Mouse (Mus musculus) thymus, adult 2 months (tissue): ENCODE measurements around the gene Ppp4r3a. TPM values are rescaled to one million over a fixed set of nuclear protein-coding genes. Genes with fewer than 3 reads are reported as not detected.

Experiments used
- DNase-seq: peaks from one replicate; pipeline ENCODE4 v3.0.0; 2021
- H3K27ac ChIP-seq: fragments of 200-500 bp; 2 replicates; pipeline ENCODE4 v1.5.1; 2012; ENCODE audit warnings: low read length, control low read depth; ENCODE audit not compliant: control insufficient read depth, insufficient read depth
- H3K27me3 ChIP-seq: fragments of 200-500 bp; 2 replicates; pipeline ENCODE4 v1.6.1; 2012; ENCODE audit warnings: mild to moderate bottlenecking, low read length, moderate library complexity, mixed read lengths; ENCODE audit not compliant: control insufficient read depth, insufficient read depth
- H3K36me3 ChIP-seq: fragments of 200-500 bp; 2 replicates; pipeline ENCODE4 v1.6.1; 2012; ENCODE audit warnings: mild to moderate bottlenecking, low read length, moderate library complexity; ENCODE audit not compliant: control insufficient read depth, insufficient read depth
- H3K4me1 ChIP-seq: fragments of 200-500 bp; replicated peaks from 2 replicates; pipeline ENCODE4 v1.6.1; 2012; ENCODE audit warnings: low read length; ENCODE audit not compliant: control insufficient read depth, insufficient read depth
- H3K4me3 ChIP-seq: fragments of 200-500 bp; 2 replicates; pipeline ENCODE4 v1.5.1; 2012; ENCODE audit warnings: mild to moderate bottlenecking, low read length, control low read depth, moderate library complexity; ENCODE audit not compliant: control insufficient read depth, insufficient read depth
- CTCF ChIP-seq: fragments of 200-500 bp; IDR thresholded peaks from 2 replicates; pipeline ENCODE4 v1.5.1; 2012; ENCODE audit warnings: mild to moderate bottlenecking, control low read depth, low read length, moderate library complexity, borderline replicate concordance; ENCODE audit not compliant: control insufficient read depth, poor library complexity, insufficient read depth; ENCODE audit errors: extremely low read depth
- POLR2A ChIP-seq: fragments of 200-500 bp; IDR thresholded peaks from 2 replicates; pipeline ENCODE4 v1.6.1; 2012; ENCODE audit warnings: mild to moderate bottlenecking, low read length, control low read depth, moderate library complexity; ENCODE audit not compliant: control insufficient read depth, poor library complexity, insufficient read depth; ENCODE audit errors: extremely low read depth
- WGBS: fragments of 180-500 bp; shearing (Covaris S2); methylation state at CpG from one replicate; pipeline ENCODE4 v1.1.7; 2018; 5-methylcytosine and 5-hydroxymethylcytosine counted together
- polyA plus RNA-seq: library from polyadenylated mRNA; depleted of rRNA; stranded (reverse); fragments of >200 nt; gene quantifications from 2 replicates; pipeline ENCODE4 v1.2.3, GENCODE M21; 2012; rRNA removed

The Ppp4r3a gene
- polyA plus RNA-seq, 1 experiment, result 25.6 TPM

DNA sequence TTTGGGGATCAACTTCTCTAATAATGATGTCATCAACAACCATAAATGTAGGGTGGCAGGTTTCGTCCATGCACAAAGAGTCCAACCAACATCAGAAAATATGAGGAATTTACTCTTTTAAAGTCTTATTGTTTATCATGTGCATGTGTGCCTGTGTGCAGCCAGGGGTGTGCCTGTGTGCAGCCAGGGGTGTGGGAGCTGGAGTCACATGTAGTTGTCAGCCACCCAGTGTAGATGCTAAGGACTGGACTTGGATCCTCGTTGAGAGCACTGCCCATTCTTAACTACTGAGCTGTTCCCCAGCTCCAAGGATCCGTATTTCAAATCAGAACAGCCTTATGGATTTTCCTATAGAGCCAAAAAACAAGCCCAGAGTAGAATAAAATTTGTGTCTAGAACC is 92.4 kb downstream of the Ppp4r3a start:
- no peak for DNase-seq
- Histone ChIP-seq H3K4me3 (no peak overlapping the region), H3K27ac (no peak overlapping the region), H3K36me3 (no peaks in the 10 kb centered on the region), H3K4me1 (peaks cover 79% of the 10 kb centered on the region), H3K27me3 (no peaks in the 10 kb centered on the region)
- 89% methylated on average over 3 of the region's 3 CpGs for WGBS
- TF ChIP-seq POLR2A (no peak), CTCF (no peak)

DNA sequence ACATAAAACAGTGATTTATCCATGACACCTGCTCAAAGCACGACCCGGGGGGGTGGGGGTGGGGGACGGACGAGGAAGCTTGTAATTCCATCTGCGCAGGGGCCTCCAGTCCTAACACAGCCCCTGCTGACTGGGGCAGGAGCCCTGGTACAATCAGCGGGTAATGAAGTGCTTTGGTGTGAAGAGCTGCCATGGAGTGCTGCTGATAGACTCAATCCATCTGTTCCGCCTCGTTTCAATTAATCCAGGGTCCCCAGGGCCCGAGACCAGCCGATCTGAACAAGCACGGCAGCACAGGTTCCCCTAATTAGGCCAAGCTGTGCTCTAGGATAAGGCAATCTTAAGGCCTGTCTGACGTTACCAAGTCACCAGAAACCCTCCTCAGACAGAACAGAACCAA is 93.2 kb downstream of the Ppp4r3a start:
- no peaks in the 10 kb centered on the region for H3K27me3 ChIP-seq
- no peak overlapping the region for H3K4me3 ChIP-seq
- no peak overlapping the region for H3K27ac ChIP-seq
- peaks cover 70% of the 10 kb centered on the region for H3K4me1 ChIP-seq
- WGBS, result 92% methylated on average over 12 of the region's 12 CpGs
- DNase-seq, result no peak
- no peaks in the 10 kb centered on the region for H3K36me3 ChIP-seq
- TF ChIP-seq POLR2A, result no peak
- no peak for TF ChIP-seq CTCF

DNA sequence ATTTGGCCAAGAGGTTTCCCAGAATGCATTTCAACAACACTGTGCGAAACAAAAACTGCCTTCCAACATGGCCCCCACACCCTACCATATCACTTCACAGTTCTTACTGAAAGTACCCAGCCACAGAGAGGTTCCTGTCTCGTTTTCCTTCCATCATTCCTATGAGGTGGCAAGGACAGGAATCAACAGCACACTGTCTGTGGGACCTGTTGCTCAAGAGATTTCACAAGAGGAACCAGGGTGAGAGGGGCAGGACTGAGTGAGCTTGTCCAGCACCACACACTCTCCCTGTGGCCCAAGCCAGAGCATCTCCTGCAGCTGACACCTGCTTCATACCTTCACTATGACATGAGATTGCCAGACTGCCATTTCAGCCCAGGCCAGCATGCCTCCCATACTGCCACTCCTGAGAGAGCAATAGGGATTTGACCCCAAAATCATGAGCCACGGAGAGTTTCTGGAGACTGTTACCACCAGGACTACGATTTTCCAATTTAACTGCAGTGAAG is 93.7 kb downstream of the Ppp4r3a start:
- no peaks in the 10 kb centered on the region for H3K27me3 ChIP-seq
- peaks cover 70% of the 10 kb centered on the region for H3K4me1 ChIP-seq
- H3K4me3 ChIP-seq, result no peak overlapping the region
- no peak for TF ChIP-seq CTCF
- TF ChIP-seq POLR2A, result no peak
- no peak overlapping the region for H3K27ac ChIP-seq
- no peak for DNase-seq
- no peaks in the 10 kb centered on the region for H3K36me3 ChIP-seq
- WGBS, result 89% methylated on average over 4 of the region's 4 CpGs

Other genes starting within 250 kb of the Ppp4r3a start
- gene Gpr68, start 175.5 kb downstream of the Ppp4r3a start, polyA plus RNA-seq, result 21.8 and 25.2 TPM in 2 replicates
- gene Ccdc88c, start 54.6 kb downstream of the Ppp4r3a start, polyA plus RNA-seq, result 75.0 and 87.7 TPM in 2 replicates